In genomic region chr11:96407191-96408072, GRCm38 (mm10) we compare ENCODE assay signal across 9 mouse cellular contexts. TPM values are rescaled to one million over a fixed set of nuclear protein-coding genes. Genes with fewer than 3 reads are reported as not detected.
A peak's percentile ranks its signal among the peaks of the same experiment; 100 is the strongest.
DNase-seq lines count a peak whose midpoint lies in the region; ATAC-seq and TF ChIP-seq lines count a peak whose summit lies in the region.
"Had no signal": no experiment of that assay in that cellular context is flagged by ENCODE, and none has a peak within 500 bp of the region (broad histone marks: within the 10 kb centered on the region; RNA-seq: fewer than 3 reads in every experiment).

No protein-coding gene starts in this region.

- H3K9me3 ChIP-seq in ES-Bruce4 (replicated peaks; ENCODE audit: control insufficient read depth, insufficient read depth, low read length, poor library complexity, severe bottlenecking), result no peaks in the 10 kb centered on the region
- no peaks in the 10 kb centered on the region for H3K9me3 ChIP-seq in hindbrain, embryonic 15.5 days
- H3K9me3 ChIP-seq in limb, embryonic 14.5 days (ENCODE audit: control insufficient read depth, low read length), result no peaks in the 10 kb centered on the region; the same call in 1 of the 2 replicates
- no peaks in the 10 kb centered on the region for H3K9me3 ChIP-seq in midbrain, embryonic 16.5 days (replicated peaks; ENCODE audit: control insufficient read depth, low read length, poor library complexity, severe bottlenecking)

- H3K4me3 ChIP-seq in ES-Bruce4 (ENCODE audit: low read depth, low read length), result peak overlapping the region; percentile 15; the same call in 1 of the 2 replicates
- peak overlapping the region; percentile 52 for H3K4me3 ChIP-seq in gastrocnemius, adult 2 months
- H3K4me3 ChIP-seq in hindbrain, embryonic 15.5 days, result peak overlapping the region; percentile 25
- peak overlapping the region; percentile 19; the same call in 1 of the 2 replicates for H3K4me3 ChIP-seq in limb, embryonic 14.5 days (replicated peaks; ENCODE audit: low read length)
- H3K4me3 ChIP-seq in midbrain, embryonic 16.5 days (ENCODE audit: low read depth, low read length), result peak overlapping the region; percentile 27

- intact Hi-C loops in gastrocnemius, adult 2 months (cut with DNase I), result loop anchor here (5.0 kb wide), 2 partner anchors 55 to 105 kb away; partner anchors contain the start of genes Hoxb2 and Hoxb5

- ATAC-seq in hindbrain, embryonic 15.5 days (ENCODE audit: low FRiP score, low read depth), result peak; percentile 71
- ATAC-seq in limb, embryonic 14.5 days (ENCODE audit: low FRiP score, low read depth), result peak; percentile 68
- ATAC-seq in midbrain, embryonic 16.5 days, result 0 out of 2 replicates have a peak, but pooled peaks have one; percentile 32

- TF ChIP-seq POLR2A in ES-Bruce4 (IDR thresholded peaks at IDR 0.05; ENCODE audit: insufficient read depth, low read length), result no peak
- no peak for TF ChIP-seq POLR2A in limb, embryonic 14.5 days (IDR thresholded peaks at IDR 0.05; ENCODE audit: borderline replicate concordance, extremely low read depth, insufficient read depth, insufficient read length)

- WGBS in hindbrain, embryonic 15.5 days, result 7% methylated on average over 36 of the region's 36 CpGs
- 4% methylated on average over 36 of the region's 36 CpGs for WGBS in limb, embryonic 14.5 days
- 10% methylated on average over 36 of the region's 36 CpGs for WGBS in midbrain, embryonic 16.5 days

- 0 out of 2 replicates have a peak overlapping the region, but pooled peaks have one; percentile 35 for H3K9ac ChIP-seq in ES-Bruce4 (ENCODE audit: low read depth, poor library complexity, severe bottlenecking)
- no peak overlapping the region for H3K9ac ChIP-seq in hindbrain, embryonic 15.5 days
- no peak overlapping the region for H3K9ac ChIP-seq in limb, embryonic 14.5 days (ENCODE audit: low read depth, low read length, severe bottlenecking)
- H3K9ac ChIP-seq in midbrain, embryonic 16.5 days (ENCODE audit: low read depth, low read length), result peak overlapping the region; percentile 37; the same call in 1 of the 2 replicates

- peaks cover 2% of the 10 kb centered on the region for H3K4me1 ChIP-seq in ES-Bruce4 (ENCODE audit: control insufficient read depth, insufficient read depth, low read length)
- peaks cover 19% of the 10 kb centered on the region for H3K4me1 ChIP-seq in hindbrain, embryonic 15.5 days (replicated peaks)
- H3K4me1 ChIP-seq in limb, embryonic 14.5 days (ENCODE audit: control insufficient read depth, insufficient read depth, low read length), result peaks cover 3% of the 10 kb centered on the region; the same call in 1 of the 2 replicates
- H3K4me1 ChIP-seq in midbrain, embryonic 16.5 days (ENCODE audit: control insufficient read depth, insufficient read depth, low read length), result peaks cover 6% of the 10 kb centered on the region

- H3K27me3 ChIP-seq in ES-Bruce4 (ENCODE audit: control insufficient read depth, insufficient read depth, low read length, poor library complexity, severe bottlenecking), result peaks cover 9% of the 10 kb centered on the region; the same call in 1 of the 2 replicates
- H3K27me3 ChIP-seq in hindbrain, embryonic 15.5 days, result no peaks in the 10 kb centered on the region
- peaks cover 59% of the 10 kb centered on the region for H3K27me3 ChIP-seq in limb, embryonic 14.5 days (ENCODE audit: control insufficient read depth, insufficient read depth, low read length)
- peaks cover 5% of the 10 kb centered on the region for H3K27me3 ChIP-seq in midbrain, embryonic 16.5 days (ENCODE audit: control insufficient read depth, insufficient read depth, low read depth, low read length)

- H3K36me3 ChIP-seq in ES-Bruce4 (ENCODE audit: control insufficient read depth, insufficient read depth, low read length, poor library complexity, severe bottlenecking), result no peaks in the 10 kb centered on the region
- no peaks in the 10 kb centered on the region for H3K36me3 ChIP-seq in hindbrain, embryonic 15.5 days
- no peaks in the 10 kb centered on the region for H3K36me3 ChIP-seq in limb, embryonic 14.5 days (ENCODE audit: control insufficient read depth, insufficient read depth, low read length)
- H3K36me3 ChIP-seq in midbrain, embryonic 16.5 days (ENCODE audit: control insufficient read depth, insufficient read depth, low read length), result no peaks in the 10 kb centered on the region

- peak overlapping the region; percentile 48 for H3K4me2 ChIP-seq in hindbrain, embryonic 15.5 days
- H3K4me2 ChIP-seq in limb, embryonic 14.5 days (replicated peaks; ENCODE audit: low read depth, low read length, severe bottlenecking), result peak overlapping the region; percentile 40
- H3K4me2 ChIP-seq in midbrain, embryonic 16.5 days (ENCODE audit: low read length), result peak overlapping the region; percentile 53

- peak; percentile 63 for TF ChIP-seq CTCF in ES-Bruce4 (IDR thresholded peaks at IDR 0.05; ENCODE audit: low read depth, low read length)
- TF ChIP-seq CTCF in gastrocnemius, adult 2 months (IDR thresholded peaks at IDR 0.05), result peak; percentile 81

- peak; percentile 62 to 66 for DNase-seq in adrenal gland, postnatal 4 days (ENCODE audit: low spot score in 2 of 2)
- peak; percentile 90 for DNase-seq in gastrocnemius, adult 2 months
- DNase-seq in limb, embryonic 14.5 days (ENCODE audit: low spot score), result peak; percentile 64
- peak; percentile 12 to 14 for DNase-seq in spleen, postnatal 36 days (ENCODE audit: low spot score in 2 of 2)
- DNase-seq in MN1 (ENCODE audit: low spot score), result no peak

- H3K27ac ChIP-seq in ES-Bruce4 (ENCODE audit: insufficient read depth, low read length), result no peak overlapping the region
- H3K27ac ChIP-seq in gastrocnemius, adult 2 months, result peak overlapping the region; percentile 46
- H3K27ac ChIP-seq in hindbrain, embryonic 15.5 days (replicated peaks), result 0 out of 2 replicates have a peak overlapping the region, but pooled peaks have one; percentile 12
- H3K27ac ChIP-seq in limb, embryonic 14.5 days (replicated peaks; ENCODE audit: low read depth, low read length), result no peak overlapping the region
- H3K27ac ChIP-seq in midbrain, embryonic 16.5 days (ENCODE audit: low read length), result no peak overlapping the region

- TF ChIP-seq EP300 in ES-Bruce4 (IDR thresholded peaks at IDR 0.05; ENCODE audit: insufficient read depth, low read depth, low read length), result no peak

RNA-seq across cellular contexts. Expression of gene Hoxb1, which starts 41.9 kb away (rescaled TPM):
- polyA plus RNA-seq in ES-Bruce4 (2011; ENCODE audit: insufficient read depth, insufficient read length, low read depth, missing spikeins), result not detected in 2 replicates
- total RNA-seq in adrenal gland, postnatal 4 days (2021), result not detected
- total RNA-seq in gastrocnemius, adult 2 months (2021), result not detected
- polyA plus RNA-seq in hindbrain, embryonic 15.5 days (2015; fragmentation: Nextera tagmentation; extraction: Ambion mirVana), result 0.30 and 0.52 TPM in 2 replicates
- polyA plus RNA-seq in limb, embryonic 14.5 days (2012; rRNA removed), result 0.11 TPM in 1 of 2 replicates, not detected in the other
- not detected in 2 replicates for polyA plus RNA-seq in limb, embryonic 14.5 days (2014; fragmentation: Nextera tagmentation; extraction: Ambion mirVana)
- polyA plus RNA-seq in midbrain, embryonic 16.5 days (2015; fragmentation: Nextera tagmentation; extraction: Ambion mirVana), result not detected in 2 replicates
- total RNA-seq: layer of hippocampus, postnatal 25 days had no signal

RNA-seq across cellular contexts. Expression of gene Skap1, which starts 57.0 kb away (rescaled TPM):
- polyA plus RNA-seq in ES-Bruce4 (2011; ENCODE audit: insufficient read depth, insufficient read length, low read depth, missing spikeins), result 0.48 and 1.2 TPM in 2 replicates
- total RNA-seq in adrenal gland, postnatal 4 days (2021), result 1 to 10 TPM; 6.1 to 7.6 TPM
- total RNA-seq in gastrocnemius, adult 2 months (2021), result not detected
- polyA plus RNA-seq in hindbrain, embryonic 15.5 days (2015; fragmentation: Nextera tagmentation; extraction: Ambion mirVana), result 6.1 and 6.5 TPM in 2 replicates
- 0.67 and 0.81 TPM in 2 replicates for polyA plus RNA-seq in limb, embryonic 14.5 days (2012; rRNA removed)
- 1.9 and 2.1 TPM in 2 replicates for polyA plus RNA-seq in limb, embryonic 14.5 days (2014; fragmentation: Nextera tagmentation; extraction: Ambion mirVana)
- polyA plus RNA-seq in midbrain, embryonic 16.5 days (2015; fragmentation: Nextera tagmentation; extraction: Ambion mirVana), result 3.6 and 4.9 TPM in 2 replicates

RNA-seq across cellular contexts. Expression of gene Hoxb2, which starts 57.1 kb away (rescaled TPM):
- 0.49 and 0.70 TPM in 2 replicates for polyA plus RNA-seq in ES-Bruce4 (2011; ENCODE audit: insufficient read depth, insufficient read length, low read depth, missing spikeins)
- total RNA-seq in adrenal gland, postnatal 4 days (2021), result 10 to 100 TPM; 21.0 to 26.0 TPM
- total RNA-seq in gastrocnemius, adult 2 months (2021), result under 1 TPM; 0.15 to 0.20 TPM
- 26.8 and 32.9 TPM in 2 replicates for polyA plus RNA-seq in hindbrain, embryonic 15.5 days (2015; fragmentation: Nextera tagmentation; extraction: Ambion mirVana)
- 9.6 and 9.9 TPM in 2 replicates for polyA plus RNA-seq in limb, embryonic 14.5 days (2012; rRNA removed)
- 4.2 and 5.8 TPM in 2 replicates for polyA plus RNA-seq in limb, embryonic 14.5 days (2014; fragmentation: Nextera tagmentation; extraction: Ambion mirVana)
- 0.11 and 0.21 TPM in 2 replicates for polyA plus RNA-seq in midbrain, embryonic 16.5 days (2015; fragmentation: Nextera tagmentation; extraction: Ambion mirVana)
- total RNA-seq: layer of hippocampus, postnatal 25 days had no signal

Comparison
In these comparisons a context has a peak if more than half of its experiments do, and no peak if none do; other contexts are left out.
1. H3K27ac ChIP-seq: peak in gastrocnemius, adult 2 months (single experiment) and hindbrain, embryonic 15.5 days (single experiment); none in ES-Bruce4 (single experiment), limb, embryonic 14.5 days (single experiment) and midbrain, embryonic 16.5 days (single experiment).
2. H3K9ac ChIP-seq: peak in ES-Bruce4 (single experiment) and midbrain, embryonic 16.5 days (single experiment); none in hindbrain, embryonic 15.5 days (single experiment) and limb, embryonic 14.5 days (single experiment).
3. Peak in every context shown above with its lines, with median percentiles within 50 percentile points of each other: H3K4me3 ChIP-seq, ATAC-seq and H3K4me2 ChIP-seq.